Mouse (Mus musculus) urinary bladder, postnatal 25 days (tissue): Measurements from ENCODE around the gene Pde8a.

Experiments
- DNase-seq: peaks from one replicate; pipeline ENCODE4 v3.0.0; 2022; ENCODE audit warnings: low spot score

Gene Pde8a

GRCm38 (mm10) chr7:81211760-81212159 is 1.6 kb upstream of the Pde8a start:
- DNase-seq: no peak

GRCm38 (mm10) chr7:81212261-81212681 is 1.1 kb upstream of the Pde8a start:
- peak; percentile 33 for DNase-seq

DNA sequence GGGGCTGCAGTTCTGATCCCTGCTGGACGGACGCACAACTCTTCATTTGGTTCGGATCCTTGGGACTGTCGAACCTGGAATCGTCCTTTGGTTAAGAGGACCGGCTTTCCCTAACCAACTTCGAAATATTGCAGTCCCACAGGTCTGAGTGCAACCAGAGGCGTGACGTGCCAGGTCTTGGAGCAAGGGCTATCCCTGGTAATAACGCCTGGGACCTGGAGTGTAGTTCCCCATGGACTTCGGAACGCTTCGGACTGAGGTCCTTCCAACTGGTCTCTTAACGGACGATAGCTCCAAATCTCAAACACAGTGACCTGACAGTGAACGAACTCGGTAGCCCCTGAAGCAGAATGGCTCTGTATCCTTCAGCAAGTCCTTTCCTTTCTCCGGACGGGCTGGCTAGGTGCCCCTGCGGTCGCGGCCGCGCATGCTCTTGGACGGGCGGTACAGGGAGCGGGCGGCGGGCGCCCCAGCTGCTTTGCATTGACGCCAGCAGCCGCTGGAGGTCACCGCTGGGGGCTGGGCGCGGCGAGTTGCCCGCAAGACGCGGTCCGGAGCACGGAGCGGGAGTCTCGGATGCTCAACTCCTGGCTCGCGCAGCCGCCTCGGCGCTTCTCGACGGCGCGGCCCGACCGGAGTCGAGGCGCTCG is 574 bp upstream of the Pde8a start:
- DNase-seq: peak; percentile 95

- DNase-seq: no peak
These were observed 934 bp downstream of the Pde8a start for GRCm38 (mm10) chr7:81214153-81214907.

DNA sequence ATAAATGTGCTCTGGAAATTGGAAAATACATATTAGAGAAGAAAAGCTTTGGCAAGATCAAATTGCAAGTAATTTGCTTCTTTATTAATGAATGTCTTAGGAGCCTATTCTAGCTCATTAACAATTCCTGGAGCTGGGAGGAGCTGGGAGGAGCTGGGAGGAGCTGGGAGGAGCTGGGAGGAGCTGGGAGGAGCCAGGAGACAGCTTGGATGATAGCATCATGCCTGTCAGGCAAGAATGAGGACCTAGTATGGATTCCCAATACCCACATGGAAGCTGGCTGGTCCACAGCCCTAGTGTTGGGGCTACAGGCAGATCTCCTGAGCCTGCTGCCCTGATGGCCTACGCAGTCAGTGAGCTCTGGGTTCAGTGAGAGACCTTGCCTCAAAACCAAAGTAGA is 2.6 kb downstream of the Pde8a start:
- no peak for DNase-seq

- DNase-seq: no peak
These were observed 5.9 kb downstream of the Pde8a start for GRCm38 (mm10) chr7:81219321-81219720.

GRCm38 (mm10) chr7:81220381-81220780 is 7.0 kb downstream of the Pde8a start:
- DNase-seq: no peak

DNA sequence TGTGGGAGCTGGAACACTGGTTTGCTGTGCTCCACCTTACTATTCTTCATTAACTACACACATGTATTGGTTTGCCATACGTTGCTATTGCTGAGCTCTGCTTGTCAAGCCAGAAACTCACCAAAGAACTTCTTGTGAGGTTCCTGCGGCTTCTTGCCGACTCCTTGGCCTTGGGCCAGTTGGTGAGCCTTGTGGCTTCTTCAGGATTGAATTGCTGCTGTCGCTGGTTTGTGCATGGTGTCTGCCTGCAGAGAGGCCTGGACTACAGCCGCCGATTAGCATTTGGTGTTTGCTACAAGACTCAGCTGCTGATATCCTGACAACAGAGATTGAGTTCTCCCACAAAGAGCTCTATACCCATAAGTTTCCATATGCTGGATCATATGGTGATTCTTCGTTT is 10.9 kb downstream of the Pde8a start:
- no peak for DNase-seq

- no peak for DNase-seq
These were observed 16.8 kb downstream of the Pde8a start for GRCm38 (mm10) chr7:81230091-81230792.

DNA sequence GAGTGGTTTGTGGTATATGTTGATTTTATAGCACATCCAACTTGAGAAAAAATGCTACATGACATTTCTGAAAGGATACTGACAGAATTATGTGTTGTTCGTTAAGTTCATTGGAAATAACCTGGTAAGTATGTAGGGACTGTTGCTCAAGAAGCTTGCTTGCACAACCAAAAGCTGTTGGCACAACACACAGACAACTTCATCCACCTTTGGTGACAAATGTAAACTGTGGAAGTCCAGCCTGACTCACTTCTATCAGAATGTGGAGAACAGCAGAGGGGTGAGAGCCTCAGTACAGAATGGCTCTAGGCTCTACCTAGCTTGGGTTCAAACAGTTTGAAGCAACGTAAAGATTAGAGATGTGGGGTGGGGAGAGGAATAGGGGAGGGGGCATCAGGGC is 19.3 kb downstream of the Pde8a start:
- no peak for DNase-seq

GRCm38 (mm10) chr7:81235117-81235516 is 21.7 kb downstream of the Pde8a start:
- no peak for DNase-seq

GRCm38 (mm10) chr7:81235600-81236223 is 22.3 kb downstream of the Pde8a start:
- DNase-seq: no peak

GRCm38 (mm10) chr7:81243361-81243760 is 30.0 kb downstream of the Pde8a start:
- no peak for DNase-seq

GRCm38 (mm10) chr7:81249854-81250279 is 36.5 kb downstream of the Pde8a start:
- no peak for DNase-seq

DNA sequence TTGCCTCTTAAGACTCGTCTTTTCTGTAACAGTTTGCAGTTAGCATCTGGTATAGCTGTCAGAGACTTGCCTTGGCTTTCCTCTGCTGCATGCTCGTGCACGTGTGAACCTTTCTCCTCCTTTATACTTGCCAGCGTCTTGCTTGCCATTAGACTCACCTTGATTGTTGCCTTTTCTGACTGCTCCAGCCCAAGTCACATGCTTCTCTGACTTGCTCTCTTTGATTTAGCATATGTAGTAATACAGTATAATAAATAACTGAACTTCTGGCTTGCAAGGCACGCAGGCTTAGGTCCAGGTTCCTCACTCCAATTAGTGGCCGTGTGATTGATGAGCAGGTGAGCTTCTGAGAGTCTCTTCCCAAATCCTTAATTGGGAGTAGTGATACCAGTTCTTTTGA is 37.2 kb downstream of the Pde8a start:
- DNase-seq: no peak

DNA sequence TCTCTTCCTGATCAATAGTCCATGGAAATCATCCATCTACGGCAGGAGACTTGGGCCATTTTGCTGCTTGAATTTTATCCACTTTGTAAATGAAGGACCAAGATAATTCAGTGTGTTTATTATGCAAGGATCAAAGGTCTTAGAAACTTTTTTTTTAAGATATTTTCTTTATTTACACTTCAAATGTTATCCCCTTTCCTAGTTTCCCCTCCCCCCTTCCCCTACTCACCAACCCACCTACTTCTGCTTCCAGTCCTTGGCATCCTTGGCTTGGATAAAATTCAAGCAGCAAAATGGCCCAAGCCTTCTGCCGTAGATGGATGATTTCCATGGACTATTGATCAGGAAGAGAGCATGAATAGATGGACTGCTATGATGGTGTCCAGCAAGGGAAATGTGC is 38.1 kb downstream of the Pde8a start:
- DNase-seq: no peak

DNA sequence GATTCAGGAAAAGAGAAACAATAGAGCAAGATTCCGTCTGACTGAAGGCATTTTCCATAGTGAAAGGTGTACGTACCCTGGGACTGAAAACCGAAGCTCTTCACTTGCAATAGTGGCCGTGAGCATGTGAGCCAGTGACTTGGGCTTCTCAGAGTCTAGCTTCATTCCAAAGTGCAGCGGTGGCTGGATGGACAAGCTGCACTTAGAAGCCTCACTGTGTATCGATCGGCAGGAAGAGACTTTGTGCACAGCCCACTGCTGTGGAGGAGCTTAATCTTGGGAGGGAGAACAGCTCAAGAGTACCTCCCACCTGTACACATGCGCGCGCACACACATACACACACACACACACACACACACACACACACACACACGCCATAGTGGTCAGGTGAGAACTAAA is 39.9 kb downstream of the Pde8a start:
- DNase-seq: no peak

GRCm38 (mm10) chr7:81254579-81254978 is 41.2 kb downstream of the Pde8a start:
- no peak for DNase-seq

GRCm38 (mm10) chr7:81255456-81255855 is 42.1 kb downstream of the Pde8a start:
- no peak for DNase-seq

DNA sequence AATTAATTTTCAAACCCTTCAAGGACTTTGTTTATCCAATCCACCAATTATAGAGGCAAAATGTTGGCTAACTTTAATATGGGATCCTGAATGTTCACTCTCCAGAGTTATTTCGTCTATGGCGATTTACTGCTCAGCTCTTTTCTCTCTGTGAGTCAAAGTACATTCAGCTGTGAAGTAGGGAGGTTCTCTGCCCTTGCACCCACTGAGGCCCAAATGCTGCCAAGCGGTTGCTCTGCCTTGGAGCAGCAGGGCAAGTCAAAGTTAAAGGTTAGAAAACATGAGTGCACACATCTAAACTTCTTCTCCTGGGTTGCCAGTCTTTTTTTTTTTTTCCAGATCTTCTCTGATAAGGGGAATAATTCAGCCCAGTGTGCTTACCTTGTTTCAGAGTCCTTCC is 43.4 kb downstream of the Pde8a start:
- no peak for DNase-seq

DNA sequence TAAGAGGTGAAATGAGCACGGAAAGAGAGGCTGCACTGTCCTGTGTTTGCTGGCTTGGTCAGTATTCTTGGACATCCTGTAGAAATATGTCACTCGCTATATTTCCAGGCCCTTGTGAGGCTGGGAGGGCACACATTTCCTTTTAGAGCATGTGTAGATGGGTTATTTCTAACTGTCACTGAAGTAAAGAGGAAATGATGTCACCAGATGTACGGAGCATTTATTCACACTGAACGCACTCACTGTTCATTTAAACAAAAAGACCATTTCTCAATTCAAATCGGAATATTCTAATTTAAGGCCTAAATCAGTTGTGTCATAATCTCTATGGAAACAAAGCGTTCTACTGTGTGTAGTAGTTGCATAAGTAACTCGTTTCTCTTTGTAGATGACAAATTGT is 48.2 kb downstream of the Pde8a start:
- no peak for DNase-seq

- no peak for DNase-seq
These were observed 59.5 kb downstream of the Pde8a start for GRCm38 (mm10) chr7:81272908-81273307.

DNA sequence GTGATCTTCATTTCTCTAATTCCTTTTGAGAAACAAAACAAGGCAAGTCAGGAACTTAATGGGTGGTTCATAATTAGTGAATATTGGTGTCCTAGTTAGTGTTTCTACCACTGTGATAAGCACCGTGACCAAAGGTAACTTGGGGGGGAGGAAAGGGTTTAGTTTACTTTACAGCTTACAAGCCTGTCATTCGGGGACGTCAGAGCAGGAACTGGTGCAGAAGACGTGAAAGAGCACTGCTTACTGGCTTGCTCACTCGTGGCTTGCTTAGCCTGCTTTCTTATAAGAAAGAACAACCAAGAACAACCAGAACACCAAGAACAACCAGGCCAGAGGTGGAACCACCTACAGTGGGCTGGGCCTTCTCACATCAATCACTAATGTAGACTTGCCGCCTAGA is 65.6 kb downstream of the Pde8a start:
- no peak for DNase-seq
